Mouse (Mus musculus) stomach, postnatal 0 days (tissue): ENCODE data around the gene Arrdc5. TPM values are rescaled to one million over a fixed set of nuclear protein-coding genes. Genes with fewer than 3 reads are reported as not detected.

ENCODE experiments used
- ATAC-seq: fragments of 200-750 bp; cut with Nextera tagmentation; 2 replicates; pipeline ENCODE4 v1.8.0; 2017; ENCODE audit not compliant: low FRiP score, low TSS enrichment
- DNase-seq: peaks from one replicate; pipeline ENCODE4 v3.0.0-alpha.2; 2016; ENCODE audit warnings: low spot score
- H3K27ac ChIP-seq: fragments of 300-500 bp; sonication (generic); replicated peaks from 2 replicates; pipeline ENCODE4 v1.5.1; 2014; ENCODE audit warnings: mild to moderate bottlenecking, control low read depth
- H3K27me3 ChIP-seq: fragments of 300-500 bp; sonication (generic); 2 replicates; pipeline ENCODE4 v1.6.1; 2014; ENCODE audit warnings: low read length; ENCODE audit not compliant: control insufficient read depth, insufficient read depth
- H3K36me3 ChIP-seq: fragments of 300-500 bp; sonication (generic); 2 replicates; pipeline ENCODE4 v1.6.1; 2014; ENCODE audit warnings: low read length, mixed read lengths; ENCODE audit not compliant: control insufficient read depth, insufficient read depth
- H3K4me1 ChIP-seq: fragments of 300-500 bp; sonication (generic); replicated peaks from 2 replicates; pipeline ENCODE4 v1.6.1; 2014; ENCODE audit warnings: antibody characterized with exemption; ENCODE audit not compliant: control insufficient read depth, insufficient read depth
- H3K4me2 ChIP-seq: fragments of 300-500 bp; sonication (generic); replicated peaks from 2 replicates; pipeline ENCODE4 v1.6.1; 2014; ENCODE audit warnings: low read depth, mild to moderate bottlenecking, control low read depth, moderate library complexity
- H3K4me3 ChIP-seq: fragments of 300-500 bp; sonication (generic); 2 replicates; pipeline ENCODE4 v1.5.1; 2014; ENCODE audit warnings: low read depth, low read length, control low read depth
- H3K9ac ChIP-seq: fragments of 300-500 bp; sonication (generic); 2 replicates; pipeline ENCODE4 v1.6.1; 2014; ENCODE audit warnings: mild to moderate bottlenecking, low read length, control low read depth, mixed read lengths
- H3K9me3 ChIP-seq: fragments of 300-500 bp; sonication (generic); 2 replicates; pipeline ENCODE4 v1.6.1; 2016; ENCODE audit warnings: low read length; ENCODE audit not compliant: control insufficient read depth
- CTCF ChIP-seq: IDR thresholded peaks from 2 replicates; pipeline ENCODE4 v1.5.1; 2016; ENCODE audit warnings: antibody characterized with exemption, low read depth, mild to moderate bottlenecking, moderate library complexity
- EP300 ChIP-seq: optimal IDR thresholded peaks from 2 replicates; pipeline ENCODE3; 2016; ENCODE audit warnings: antibody characterized with exemption
- WGBS: fragments of 180-500 bp; shearing (Covaris S2); extraction: QIAGEN DNeasy Blood & Tissue Kit; methylation state at CpG from one replicate; pipeline ENCODE4 v1.1.7; 2014; 5-methylcytosine and 5-hydroxymethylcytosine counted together
- polyA plus RNA-seq: library from polyadenylated mRNA; unstranded; fragments of >200 nt; fragmentation: Nextera tagmentation; extraction: Ambion mirVana; gene quantifications from 2 replicates; pipeline ENCODE4 v1.2.1, GENCODE M21; 2015

Arrdc5 gene
- polyA plus RNA-seq, 1 experiment from 2014 or later, result not detected

DNA sequence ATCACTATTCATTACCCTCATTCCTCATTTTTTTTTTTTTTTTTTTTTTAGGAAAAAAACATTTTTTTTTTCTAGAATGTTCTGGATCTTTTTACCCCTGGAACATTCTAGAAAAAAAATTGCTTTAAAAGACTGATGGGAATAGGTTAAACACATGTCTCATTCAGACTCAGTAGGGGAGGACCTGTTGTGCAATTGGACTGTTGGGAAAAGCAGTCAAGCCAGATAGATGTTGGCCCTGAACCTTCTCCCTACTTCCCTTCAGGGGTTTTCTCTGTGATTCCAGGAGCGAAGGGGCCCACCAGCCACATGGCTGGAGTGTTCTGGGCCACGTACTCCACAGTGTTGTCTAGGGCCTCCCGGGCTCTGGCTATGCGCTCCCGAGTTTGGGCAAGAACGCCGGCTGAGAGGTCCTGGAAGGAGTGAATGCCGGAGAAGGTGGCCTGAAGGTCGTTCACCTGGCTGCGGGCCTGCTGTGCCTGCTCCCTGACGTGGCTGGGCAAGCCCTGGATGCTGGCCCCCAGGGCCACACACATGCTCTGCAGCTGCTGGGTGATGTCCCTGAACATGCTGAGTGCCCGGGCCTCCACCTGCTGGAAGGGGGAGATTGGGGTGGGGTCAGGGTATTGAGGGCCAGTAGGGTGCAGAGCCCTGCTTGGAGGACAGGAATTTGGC is 20.5 kb downstream of the Arrdc5 start:
- TF ChIP-seq EP300, result no peak
- TF ChIP-seq CTCF, result no peak
- H3K36me3 ChIP-seq, result peaks cover 23% of the 10 kb centered on the region
- H3K9me3 ChIP-seq, result no peaks in the 10 kb centered on the region
- no peak overlapping the region for H3K4me2 ChIP-seq
- no peak overlapping the region for H3K9ac ChIP-seq
- H3K4me3 ChIP-seq, result no peak overlapping the region
- H3K27ac ChIP-seq, result peak overlapping the region; percentile 49
- ATAC-seq (no peak), DNase-seq (peak; percentile 16)
- H3K27me3 ChIP-seq, result no peaks in the 10 kb centered on the region
- no peaks in the 10 kb centered on the region for H3K4me1 ChIP-seq
- 82% methylated on average over 12 of the region's 12 CpGs for WGBS

DNA sequence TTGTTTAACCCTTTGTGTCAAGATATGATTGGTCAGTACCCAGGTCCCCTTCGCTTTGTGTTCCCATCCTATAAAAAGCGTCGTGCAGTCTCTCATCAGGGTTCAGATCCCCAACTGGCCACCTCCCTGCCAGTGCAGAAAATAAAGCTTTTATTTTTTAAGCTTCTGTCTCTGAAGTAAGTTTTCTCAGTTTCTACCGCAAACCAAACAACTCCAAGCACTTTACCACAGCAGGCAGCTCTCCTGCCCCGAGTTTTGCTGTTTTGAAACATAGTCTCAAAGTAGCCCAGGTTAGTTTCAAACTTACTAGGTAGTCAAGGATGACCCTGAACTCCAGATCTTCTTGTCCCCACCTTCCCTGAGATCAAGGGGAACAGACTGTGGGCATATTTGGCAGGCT is 21.7 kb downstream of the Arrdc5 start:
- H3K4me1 ChIP-seq, result no peaks in the 10 kb centered on the region
- no peak overlapping the region for H3K9ac ChIP-seq
- no peaks in the 10 kb centered on the region for H3K27me3 ChIP-seq
- no peak for ATAC-seq
- H3K4me2 ChIP-seq, result no peak overlapping the region
- no peak for DNase-seq
- peak overlapping the region; percentile 94 for H3K27ac ChIP-seq
- no peak overlapping the region for H3K4me3 ChIP-seq
- WGBS, result 87% methylated on average over 5 of the region's 5 CpGs
- H3K36me3 ChIP-seq, result peaks cover 19% of the 10 kb centered on the region
- no peak for TF ChIP-seq EP300
- no peak for TF ChIP-seq CTCF
- no peaks in the 10 kb centered on the region for H3K9me3 ChIP-seq

DNA sequence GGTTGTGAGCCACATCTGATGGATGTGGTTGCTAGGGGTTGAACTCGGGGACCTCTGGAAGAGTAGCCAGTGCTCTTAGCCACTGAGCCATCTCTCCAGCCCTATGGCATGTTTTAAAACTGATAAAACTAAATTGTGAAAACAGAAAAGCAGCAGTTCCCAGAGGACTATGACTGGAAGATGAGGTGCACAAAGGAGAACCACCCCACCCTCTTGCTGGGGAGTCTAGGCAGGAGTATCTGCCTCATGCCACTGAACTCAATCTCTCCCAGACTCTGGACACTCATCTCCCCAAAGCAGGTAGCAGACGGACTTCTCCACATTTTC is 22.6 kb downstream of the Arrdc5 start:
- TF ChIP-seq EP300 (no peak), CTCF (no peak)
- Histone ChIP-seq H3K9me3 (no peaks in the 10 kb centered on the region), H3K9ac (no peak overlapping the region), H3K36me3 (peaks cover 14% of the 10 kb centered on the region), H3K4me1 (no peaks in the 10 kb centered on the region), H3K27ac (peak overlapping the region; percentile 94), H3K27me3 (no peaks in the 10 kb centered on the region), H3K4me3 (no peak overlapping the region), H3K4me2 (peak overlapping the region; percentile 77)
- ATAC-seq (no peak; the same call in 1 of the 2 replicates), DNase-seq (no peak)
- 27% methylated on average over 2 of the region's 2 CpGs for WGBS

DNA sequence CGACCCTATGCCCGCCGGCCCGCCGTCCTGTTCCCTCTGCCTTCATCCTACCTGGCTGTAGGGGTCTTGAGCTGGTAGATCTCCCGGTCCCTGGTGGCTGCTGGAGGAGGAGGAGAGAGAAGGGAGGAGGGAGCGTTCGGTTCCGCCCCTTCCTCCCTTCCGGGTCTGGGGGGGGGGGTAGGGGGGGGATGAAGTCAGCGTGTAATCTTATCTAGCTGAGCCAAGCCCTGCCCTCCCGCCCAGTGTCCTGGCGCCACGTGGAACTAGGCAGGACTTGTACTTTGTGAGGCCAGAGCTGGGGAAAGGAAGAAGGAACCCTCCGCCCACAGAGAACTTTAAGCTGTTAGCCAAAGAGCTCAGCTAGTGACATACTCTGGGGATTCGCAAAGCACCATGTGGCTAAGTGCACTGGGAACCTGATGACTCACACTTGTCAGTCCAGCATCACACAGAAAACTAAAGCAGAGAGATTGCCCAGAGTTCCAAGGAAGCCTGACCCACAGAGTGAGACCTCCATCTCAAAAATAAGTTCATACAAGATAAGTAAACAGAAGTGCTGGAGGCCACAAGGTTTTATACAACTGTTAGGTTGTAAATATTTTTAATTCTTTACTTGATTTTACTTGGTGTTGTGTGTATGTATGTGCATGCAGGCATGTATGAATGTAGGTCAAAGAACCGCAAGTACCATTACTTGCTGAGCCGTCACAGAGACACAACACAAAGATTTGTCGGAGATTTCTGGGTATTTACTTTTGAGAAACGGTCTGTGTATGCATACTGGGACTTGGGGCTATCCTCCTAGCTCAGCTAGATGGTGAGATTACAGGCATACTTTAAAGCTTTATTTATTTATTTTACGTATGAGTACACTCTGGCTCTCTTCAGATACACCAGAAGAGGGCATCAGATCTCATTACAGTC is 23.2 kb downstream of the Arrdc5 start, which contains the start of gene Ticam1:
TSS of gene Ticam1 (minus strand) at position 144 of the 924 bp plus-strand sequence.
- peak within 1 kb of the TSS; percentile 77 for H3K4me2 ChIP-seq
- peak within 1 kb of the TSS; percentile 61 for H3K4me3 ChIP-seq
- ATAC-seq (peak; percentile 95), DNase-seq (peak; percentile 98)
- H3K4me1 ChIP-seq, result no peaks in the 10 kb centered on the region
- H3K27ac ChIP-seq, result peak within 1 kb of the TSS; percentile 94
- no peaks in the 10 kb centered on the region for H3K9me3 ChIP-seq
- TF ChIP-seq EP300 (peak; percentile 48), CTCF (peak; percentile 72)
- under 1% methylated on average over 20 of the region's 21 CpGs for WGBS
- peak within 1 kb of the TSS; percentile 83 for H3K9ac ChIP-seq
- no peaks in the 10 kb centered on the region for H3K27me3 ChIP-seq
- H3K36me3 ChIP-seq, result peaks cover 16% of the 10 kb centered on the region

DNA sequence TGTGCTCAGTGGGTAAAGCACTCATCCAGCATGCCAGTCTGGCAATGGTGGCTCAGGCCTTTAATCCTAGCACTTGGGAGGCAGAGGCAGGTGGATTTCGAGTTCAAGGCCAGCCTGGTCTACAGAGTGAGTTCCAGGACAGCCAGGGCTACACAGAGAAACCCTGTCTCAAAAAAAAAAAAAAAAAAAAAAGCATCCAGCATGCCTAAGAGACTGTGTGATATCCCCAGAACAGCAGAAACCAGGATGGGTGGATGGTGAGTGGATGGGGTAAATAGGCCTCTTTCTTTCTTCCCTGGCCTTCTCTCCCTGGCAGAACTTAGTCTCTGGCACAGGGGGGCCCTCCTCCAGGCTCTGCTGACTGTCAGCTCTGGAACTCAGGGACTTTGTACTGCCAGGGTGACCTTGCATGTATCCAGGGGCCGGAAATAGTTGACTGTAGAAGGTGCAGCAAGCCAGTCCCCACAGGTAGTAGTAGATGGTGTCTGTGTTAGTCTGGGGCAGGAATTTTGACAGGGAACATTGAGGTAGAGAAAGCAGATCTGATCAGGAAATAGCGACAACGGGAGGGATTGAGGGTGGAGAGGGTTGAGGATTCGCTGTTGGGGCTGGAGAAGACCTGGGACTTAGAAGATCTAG is 24.1 kb downstream of the Arrdc5 start:
- WGBS, result 16% methylated on average over 5 of the region's 5 CpGs
- H3K9ac ChIP-seq, result peak overlapping the region; percentile 83
- peak overlapping the region; percentile 94 for H3K27ac ChIP-seq
- no peaks in the 10 kb centered on the region for H3K4me1 ChIP-seq
- no peaks in the 10 kb centered on the region for H3K27me3 ChIP-seq
- DNase-seq (peak; percentile 67), ATAC-seq (peak; percentile 36)
- TF ChIP-seq EP300, result no peak
- no peak for TF ChIP-seq CTCF
- peak overlapping the region; percentile 61 for H3K4me3 ChIP-seq
- H3K9me3 ChIP-seq, result no peaks in the 10 kb centered on the region
- H3K36me3 ChIP-seq, result peaks cover 13% of the 10 kb centered on the region
- H3K4me2 ChIP-seq, result peak overlapping the region; percentile 77
